Mouse (Mus musculus) thymus, adult 2 months (tissue): ENCODE measurements around the gene Ptprq.

ENCODE experiments used
- CTCF ChIP-seq: fragments of 200-500 bp; IDR thresholded peaks from 2 replicates; pipeline ENCODE4 v1.5.1; 2012; ENCODE audit warnings: mild to moderate bottlenecking, control low read depth, low read length, moderate library complexity, borderline replicate concordance; ENCODE audit not compliant: control insufficient read depth, poor library complexity, insufficient read depth; ENCODE audit errors: extremely low read depth
- POLR2A ChIP-seq: fragments of 200-500 bp; IDR thresholded peaks from 2 replicates; pipeline ENCODE4 v1.6.1; 2012; ENCODE audit warnings: mild to moderate bottlenecking, low read length, control low read depth, moderate library complexity; ENCODE audit not compliant: control insufficient read depth, poor library complexity, insufficient read depth; ENCODE audit errors: extremely low read depth

DNA sequence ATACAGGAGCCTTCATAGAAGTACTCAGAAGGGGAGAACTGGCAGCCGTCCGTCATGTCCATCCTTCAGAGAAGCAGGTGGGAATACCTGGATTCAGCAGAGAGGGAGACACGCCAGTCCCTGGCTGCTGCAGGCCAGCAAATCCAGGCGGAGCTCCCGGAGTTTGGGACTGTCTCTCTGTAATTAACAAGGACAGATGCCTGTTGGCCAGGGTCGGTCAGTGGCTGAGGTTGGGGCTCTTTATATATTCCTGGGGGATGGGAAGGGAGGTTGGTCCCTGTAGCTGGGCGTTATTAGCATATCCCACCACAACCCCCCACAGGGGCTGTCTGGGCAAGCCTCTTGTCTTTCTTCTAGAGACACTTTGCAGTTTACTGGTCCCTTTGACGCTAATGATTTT is 234.0 kb downstream of the Ptprq start, which contains the start of gene Myf5:
- TF ChIP-seq CTCF (no peak), POLR2A (no peak)
